Mouse (Mus musculus) ZHBTc4 (cell line): ENCODE results near the gene Maged2.
A peak's percentile ranks its signal among the peaks of the same experiment; 100 is the strongest.
"Not testable (repeated sequence)": the region's sequence is repeated elsewhere in the genome, so short reads cannot be mapped to it uniquely, and the experiment has no call there.

ENCODE experiments used
- DNase-seq: peaks from one replicate; pipeline ENCODE4 v3.0.0-alpha.2; 2011; ENCODE audit warnings: low read depth, low spot score

Maged2 gene

DNA sequence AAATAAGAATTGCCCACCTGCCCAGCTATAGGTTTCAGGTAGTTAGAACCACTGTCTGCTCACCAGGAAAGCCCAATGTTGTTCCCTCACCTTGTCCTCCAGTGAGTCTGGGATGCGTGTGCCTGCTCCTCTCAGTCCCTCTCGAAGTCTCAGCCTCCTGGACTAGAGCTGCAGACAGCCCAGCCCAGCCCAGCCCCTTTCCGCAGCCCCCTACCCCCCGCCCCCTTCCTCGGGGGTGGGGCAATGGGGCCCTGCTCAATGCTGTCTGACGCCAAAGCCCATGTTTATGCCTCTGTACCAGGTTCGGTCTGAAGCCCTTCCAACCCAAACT lies at the start of gene Maged2:
Gene Maged2, minus strand, starts transcription at position 207 of the 331 bp plus-strand sequence.
- peak; percentile 1 for DNase-seq

DNA sequence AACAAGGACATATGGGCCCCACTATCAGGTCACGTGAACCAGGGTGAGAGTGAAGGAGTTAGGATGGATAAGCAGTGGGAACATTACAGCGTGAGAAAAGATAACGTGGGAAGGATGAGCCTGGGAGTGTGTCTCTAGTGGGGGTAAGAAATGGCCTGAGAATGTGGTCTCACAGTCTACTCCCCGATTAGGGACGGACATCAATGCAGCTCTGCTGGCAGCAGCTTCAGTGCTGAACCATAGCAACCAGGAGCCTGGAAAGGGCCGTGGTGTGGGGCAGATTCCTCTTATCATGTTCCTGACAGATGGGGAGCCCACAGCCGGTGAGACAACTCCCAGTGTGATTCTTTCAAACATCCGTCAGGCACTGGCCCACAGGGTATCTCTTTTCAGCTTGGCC lies 34.1 kb upstream of the Maged2 start:
- DNase-seq: no peak

DNA sequence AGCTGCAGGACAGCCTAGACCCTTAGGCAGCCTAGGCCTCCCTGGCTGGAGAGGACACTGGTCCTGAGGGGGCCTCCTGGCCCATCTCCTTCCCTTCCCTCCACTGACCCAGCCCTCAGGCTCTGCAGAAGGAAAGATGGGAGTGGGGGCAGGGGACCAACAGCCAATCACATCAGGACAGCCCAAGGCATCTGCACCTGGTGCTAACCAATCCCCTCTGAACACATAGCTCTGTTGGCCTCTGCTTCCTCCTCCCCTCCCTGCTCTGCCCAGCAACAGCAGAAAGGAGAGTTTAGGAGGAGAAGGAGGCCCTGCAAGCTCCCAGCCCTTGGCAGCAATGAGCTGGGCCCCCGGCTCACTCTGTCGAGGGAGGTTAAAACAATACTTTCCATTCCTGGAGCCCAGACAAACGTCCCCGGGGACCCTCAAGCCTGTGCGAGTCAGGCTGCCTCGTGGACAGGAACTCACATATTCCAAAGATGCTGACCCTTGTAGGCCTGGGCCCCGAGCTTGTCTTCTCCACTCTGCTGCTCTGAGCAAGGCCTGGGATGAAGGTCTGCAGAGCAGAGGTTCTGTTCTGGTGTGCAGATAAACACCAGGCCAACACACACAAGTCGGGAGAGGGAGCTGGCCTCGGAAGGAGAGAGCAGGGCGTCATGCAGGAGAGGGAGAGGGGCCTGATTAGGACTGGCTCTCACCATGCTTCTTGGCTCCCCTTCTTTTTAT lies 31.5 kb upstream of the Maged2 start:
- DNase-seq: not testable (repeated sequence)

DNA sequence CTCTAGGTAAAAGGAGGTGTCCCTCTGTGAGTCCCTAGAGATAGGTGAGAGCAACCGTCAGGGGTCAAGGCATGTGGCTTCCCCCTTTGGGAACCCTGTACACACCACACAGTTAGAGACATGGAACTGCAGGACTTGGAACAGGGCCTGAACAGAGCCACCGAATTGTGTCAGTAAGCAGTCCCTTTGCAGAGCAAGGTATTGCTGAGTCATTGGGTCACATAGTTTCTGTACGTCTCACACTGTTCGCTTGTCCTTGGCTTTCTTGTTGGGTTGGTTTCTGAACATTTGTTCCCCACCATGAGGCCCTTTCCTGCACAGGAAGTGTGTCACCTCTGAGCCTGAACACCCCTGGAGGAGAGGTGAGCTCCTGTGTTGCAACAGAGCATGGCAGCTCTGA lies 29.1 kb upstream of the Maged2 start:
- not testable (repeated sequence) for DNase-seq

DNA sequence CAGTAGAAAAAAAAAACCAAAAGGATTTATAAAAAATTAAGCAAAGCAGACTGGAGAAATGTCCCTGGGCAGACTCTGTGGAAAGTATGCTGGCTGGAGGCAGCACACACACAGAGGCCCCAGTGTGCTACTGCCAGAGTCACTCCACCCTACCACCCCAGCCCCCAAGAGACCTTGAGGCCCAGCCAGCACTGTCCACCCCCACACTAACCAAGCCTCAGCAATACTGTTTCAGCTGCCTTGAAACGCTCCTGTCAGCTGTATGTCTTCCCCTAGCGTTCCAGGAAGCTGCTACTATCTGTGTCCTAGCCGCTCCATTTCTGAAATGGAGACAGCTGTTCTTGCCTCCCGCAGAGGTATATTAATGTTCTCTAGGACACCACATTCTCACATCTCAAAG lies 16.2 kb upstream of the Maged2 start:
- no peak for DNase-seq

DNA sequence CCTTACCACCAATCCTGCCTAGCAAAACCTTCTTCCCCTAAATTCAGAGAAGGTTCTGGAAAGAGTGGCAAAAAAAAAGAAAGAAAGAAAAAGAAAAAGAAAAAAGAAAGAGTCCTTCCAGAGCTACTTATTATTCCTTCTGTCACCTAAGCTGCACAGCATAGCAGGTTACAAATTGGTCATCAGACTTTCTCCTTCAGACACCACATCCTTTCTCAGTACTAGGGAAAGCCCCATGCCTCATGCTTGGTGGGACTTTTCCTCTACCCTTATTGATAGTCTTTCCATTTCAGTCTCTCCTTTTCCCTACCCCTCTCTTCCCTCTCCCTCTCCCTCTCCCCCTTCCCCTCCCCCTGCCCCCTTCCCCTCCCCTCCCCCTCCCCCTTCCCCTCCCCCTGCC lies 3.1 kb upstream of the Maged2 start:
- DNase-seq: no peak

DNA sequence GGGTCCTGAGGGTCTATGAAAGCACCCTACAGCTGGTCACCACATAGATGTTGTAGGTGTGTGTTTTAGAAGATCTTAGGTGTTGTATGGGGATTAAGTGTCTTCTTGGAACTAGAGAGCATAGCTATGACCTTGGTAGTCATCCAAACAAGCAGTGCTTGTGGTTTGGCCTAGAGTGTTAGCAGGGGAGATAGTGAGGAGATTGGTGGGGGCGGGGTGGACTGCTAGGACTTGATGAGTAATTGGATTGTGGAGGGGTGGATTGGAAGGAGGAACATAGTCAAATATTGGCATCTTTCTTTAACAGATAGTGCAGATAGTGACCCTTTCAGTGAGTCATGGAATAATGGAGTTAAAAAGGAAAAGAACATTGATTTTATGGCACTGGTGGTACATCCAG lies 1.5 kb upstream of the Maged2 start:
- no peak for DNase-seq

DNA sequence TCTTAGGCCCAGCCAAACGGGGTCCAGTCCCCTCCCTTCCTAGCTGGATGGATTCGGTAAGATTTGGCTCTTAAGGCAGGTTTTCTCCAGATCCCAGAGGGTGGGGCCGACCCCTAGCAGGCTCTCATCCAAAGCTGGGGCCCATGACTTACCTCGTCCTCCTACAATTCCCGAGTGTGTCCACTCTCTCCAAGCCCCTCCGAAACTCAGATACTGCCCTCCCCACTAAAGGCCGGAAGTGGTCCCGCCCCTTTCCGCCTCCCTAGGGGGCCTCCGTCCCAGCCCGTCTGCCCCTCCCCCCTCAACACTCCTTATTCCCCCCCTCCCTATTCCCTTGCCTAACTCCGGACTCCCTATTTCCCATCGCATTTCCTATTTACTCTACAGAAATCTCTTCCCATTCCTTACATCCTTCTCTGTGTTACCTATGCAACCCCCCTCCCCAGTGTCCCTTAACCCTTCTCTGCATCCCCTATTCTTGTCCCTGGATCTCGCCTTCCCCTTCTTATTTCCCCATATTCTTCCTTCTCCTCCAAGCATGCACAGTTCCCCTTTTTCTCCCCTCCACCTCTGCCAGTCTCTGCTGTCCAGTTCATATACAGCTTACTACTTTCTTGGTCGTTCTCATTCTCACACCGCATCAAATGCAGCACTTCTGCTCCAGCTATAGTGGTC lies 544 bp downstream of the Maged2 start:
- no peak for DNase-seq

DNA sequence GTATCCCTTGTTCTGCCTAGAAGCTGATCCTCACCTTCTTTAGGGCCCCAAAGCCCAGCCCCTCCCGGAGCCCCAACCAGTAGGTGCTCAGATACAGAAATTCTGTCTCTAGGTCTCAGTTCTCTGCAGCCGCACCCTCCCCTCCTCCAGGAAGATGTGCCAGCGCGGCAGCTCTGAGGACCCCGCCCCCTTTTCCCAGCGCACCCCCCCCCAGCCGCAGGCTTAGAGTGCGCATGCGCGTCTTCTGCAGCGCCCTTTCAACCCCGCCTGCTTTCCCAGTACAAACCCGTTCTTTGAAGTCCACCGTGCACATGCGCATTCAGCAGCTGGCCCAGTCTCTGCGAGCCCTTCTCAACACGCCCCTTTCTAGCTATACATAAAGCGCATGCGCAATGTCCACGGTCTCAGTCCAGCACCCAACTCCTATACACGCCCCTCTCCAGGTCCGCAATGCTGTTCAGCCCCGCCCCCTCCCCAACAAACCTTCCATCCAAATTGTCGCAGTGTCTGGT lies 1.3 kb downstream of the Maged2 start:
- DNase-seq: peak; percentile 97

DNA sequence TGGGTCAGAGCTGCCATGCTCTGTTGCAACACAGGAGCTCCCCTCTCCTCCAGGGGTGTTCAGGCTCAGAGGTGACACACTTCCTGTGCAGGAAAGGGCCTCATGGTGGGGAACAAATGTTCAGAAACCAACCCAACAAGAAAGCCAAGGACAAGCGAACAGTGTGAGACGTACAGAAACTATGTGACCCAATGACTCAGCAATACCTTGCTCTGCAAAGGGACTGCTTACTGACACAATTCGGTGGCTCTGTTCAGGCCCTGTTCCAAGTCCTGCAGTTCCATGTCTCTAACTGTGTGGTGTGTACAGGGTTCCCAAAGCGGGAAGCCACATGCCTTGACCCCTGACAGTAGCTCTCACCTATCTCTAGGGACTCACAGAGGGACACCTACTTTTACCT lies 13.2 kb downstream of the Maged2 start:
- DNase-seq: not testable (repeated sequence)

DNA sequence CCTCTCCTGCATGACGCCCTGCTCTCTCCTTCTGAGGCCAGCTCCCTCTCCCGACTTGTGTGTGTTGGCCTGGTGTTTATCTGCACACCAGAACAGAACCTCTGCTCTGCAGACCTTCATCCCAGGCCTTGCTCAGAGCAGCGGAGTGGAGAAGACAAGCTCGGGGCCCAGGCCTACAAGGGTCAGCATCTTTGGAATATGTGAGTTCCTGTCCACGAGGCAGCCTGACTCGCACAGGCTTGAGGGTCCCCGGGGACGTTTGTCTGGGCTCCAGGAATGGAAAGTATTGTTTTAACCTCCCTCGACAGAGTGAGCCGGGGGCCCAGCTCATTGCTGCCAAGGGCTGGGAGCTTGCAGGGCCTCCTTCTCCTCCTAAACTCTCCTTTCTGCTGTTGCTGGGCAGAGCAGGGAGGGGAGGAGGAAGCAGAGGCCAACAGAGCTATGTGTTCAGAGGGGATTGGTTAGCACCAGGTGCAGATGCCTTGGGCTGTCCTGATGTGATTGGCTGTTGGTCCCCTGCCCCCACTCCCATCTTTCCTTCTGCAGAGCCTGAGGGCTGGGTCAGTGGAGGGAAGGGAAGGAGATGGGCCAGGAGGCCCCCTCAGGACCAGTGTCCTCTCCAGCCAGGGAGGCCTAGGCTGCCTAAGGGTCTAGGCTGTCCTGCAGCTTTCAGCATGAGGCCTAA lies 15.5 kb downstream of the Maged2 start:
- DNase-seq: not testable (repeated sequence)
